Mouse (Mus musculus): Measurements from ENCODE around the gene Specc1.

GRCm38 (mm10) chr11:61962684-61963083 lies 6.1 kb downstream of the Specc1 start:
- no peak for TF ChIP-seq CTCF (IDR thresholded peaks at IDR 0.05; ENCODE audit: borderline replicate concordance, insufficient read depth, low read depth, low read length)
- TF ChIP-seq POLR2A (IDR thresholded peaks at IDR 0.05; ENCODE audit: borderline replicate concordance, insufficient read depth, low read length) = no peak
